Mouse (Mus musculus): Measurements from ENCODE around the gene Abcg5.
A peak's percentile ranks its signal among the peaks of the same experiment; 100 is the strongest.

Abcg5 gene

GRCm38 (mm10) chr17:84645119-84645518 is 37.7 kb downstream of the Abcg5 start:
- DNase-seq (ENCODE audit: low read depth, low spot score): no peak

- DNase-seq (ENCODE audit: low read depth, low spot score): no peak
Measured at GRCm38 (mm10) chr17:84644292-84645050, 38.3 kb downstream of the Abcg5 start.

GRCm38 (mm10) chr17:84642324-84642723 is 40.5 kb downstream of the Abcg5 start:
- no peak for DNase-seq (ENCODE audit: low read depth, low spot score)

- no peak for DNase-seq (ENCODE audit: low read depth, low spot score)
Measured at GRCm38 (mm10) chr17:84641893-84642292, 40.9 kb downstream of the Abcg5 start.

- DNase-seq (ENCODE audit: low read depth, low spot score): no peak
Measured at GRCm38 (mm10) chr17:84639796-84640378, 42.9 kb downstream of the Abcg5 start.

- DNase-seq (ENCODE audit: low read depth, low spot score): no peak
Measured at GRCm38 (mm10) chr17:84637971-84638370, 44.8 kb downstream of the Abcg5 start.

- no peak for DNase-seq (ENCODE audit: low read depth, low spot score)
Measured at GRCm38 (mm10) chr17:84636328-84636727, 46.5 kb downstream of the Abcg5 start.

GRCm38 (mm10) chr17:84633443-84633842 is 49.4 kb downstream of the Abcg5 start:
- no peak for DNase-seq (ENCODE audit: low read depth, low spot score)

GRCm38 (mm10) chr17:84631836-84632235 is 51.0 kb downstream of the Abcg5 start:
- DNase-seq (ENCODE audit: low read depth, low spot score): no peak

- DNase-seq (ENCODE audit: low read depth, low spot score): no peak
Measured at GRCm38 (mm10) chr17:84628611-84629010, 54.2 kb downstream of the Abcg5 start.

GRCm38 (mm10) chr17:84627721-84628120 is 55.1 kb downstream of the Abcg5 start:
- no peak for DNase-seq (ENCODE audit: low read depth, low spot score)

GRCm38 (mm10) chr17:84626857-84627305 is 55.9 kb downstream of the Abcg5 start:
- no peak for DNase-seq (ENCODE audit: low read depth, low spot score)

GRCm38 (mm10) chr17:84626276-84626856 is 56.4 kb downstream of the Abcg5 start, which contains the start of gene Dync2li1:
Dync2li1 (plus strand) TSS chr17:84626496.
- DNase-seq (ENCODE audit: low read depth, low spot score): peak; percentile 93

GRCm38 (mm10) chr17:84622873-84623272 is 59.9 kb downstream of the Abcg5 start:
- no peak for DNase-seq (ENCODE audit: low read depth, low spot score)

GRCm38 (mm10) chr17:84622028-84622427 is 60.8 kb downstream of the Abcg5 start:
- no peak for DNase-seq (ENCODE audit: low read depth, low spot score)

GRCm38 (mm10) chr17:84621209-84621608 is 61.6 kb downstream of the Abcg5 start:
- no peak for DNase-seq (ENCODE audit: low read depth, low spot score)

- DNase-seq (ENCODE audit: low read depth, low spot score): no peak
Measured at GRCm38 (mm10) chr17:84620610-84621009, 62.2 kb downstream of the Abcg5 start.

- DNase-seq (ENCODE audit: low read depth, low spot score): no peak
Measured at GRCm38 (mm10) chr17:84620076-84620475, 62.7 kb downstream of the Abcg5 start.

GRCm38 (mm10) chr17:84619112-84619511 is 63.7 kb downstream of the Abcg5 start:
- no peak for DNase-seq (ENCODE audit: low read depth, low spot score)

- DNase-seq (ENCODE audit: low read depth, low spot score): no peak
Measured at GRCm38 (mm10) chr17:84617953-84618352, 64.9 kb downstream of the Abcg5 start.

GRCm38 (mm10) chr17:84616526-84617074 is 66.2 kb downstream of the Abcg5 start:
- no peak for DNase-seq (ENCODE audit: low read depth, low spot score)

GRCm38 (mm10) chr17:84615811-84616210 is 67.0 kb downstream of the Abcg5 start:
- DNase-seq (ENCODE audit: low read depth, low spot score): no peak

Measured in telencephalon, adult 2 months (tissue).